Mouse (Mus musculus) intestine, postnatal 0 days (tissue): Measurements from ENCODE around the gene Sugt1. TPM values are rescaled to one million over a fixed set of nuclear protein-coding genes. Genes with fewer than 3 reads are reported as not detected.
A peak's percentile ranks its signal among the peaks of the same experiment; 100 is the strongest.

ENCODE experiments used
- ATAC-seq: fragments of 200-750 bp; cut with Nextera tagmentation; 2 replicates; pipeline ENCODE4 v1.8.0; 2017; ENCODE audit warnings: mild to moderate bottlenecking, moderate TSS enrichment, moderate library complexity
- H3K27ac ChIP-seq: fragments of 300-500 bp; sonication (generic); 2 replicates; pipeline ENCODE4 v1.5.1; 2014; ENCODE audit warnings: mild to moderate bottlenecking, low read depth, low read length, moderate library complexity
- H3K27me3 ChIP-seq: fragments of 300-500 bp; sonication (generic); replicated peaks from 2 replicates; pipeline ENCODE4 v1.6.1; 2014; ENCODE audit warnings: low read length, mixed read lengths; ENCODE audit not compliant: control insufficient read depth, insufficient read depth
- H3K36me3 ChIP-seq: fragments of 300-500 bp; sonication (generic); 2 replicates; pipeline ENCODE4 v1.6.1; 2014; ENCODE audit warnings: mild to moderate bottlenecking, moderate library complexity; ENCODE audit not compliant: control insufficient read depth, insufficient read depth
- H3K4me1 ChIP-seq: fragments of 300-500 bp; sonication (generic); replicated peaks from 2 replicates; pipeline ENCODE4 v1.6.1; 2014; ENCODE audit warnings: antibody characterized with exemption, low read length, mixed read lengths; ENCODE audit not compliant: control insufficient read depth, insufficient read depth
- H3K4me2 ChIP-seq: fragments of 300-500 bp; sonication (generic); replicated peaks from 2 replicates; pipeline ENCODE4 v1.6.1; 2014; ENCODE audit warnings: low read depth, mild to moderate bottlenecking, moderate library complexity
- H3K4me3 ChIP-seq: fragments of 300-500 bp; sonication (generic); 2 replicates; pipeline ENCODE4 v1.5.1; 2014; ENCODE audit warnings: low read depth, low read length
- H3K9ac ChIP-seq: fragments of 300-500 bp; sonication (generic); 2 replicates; pipeline ENCODE4 v1.6.1; 2014; ENCODE audit warnings: mild to moderate bottlenecking, low read depth, low read length
- H3K9me3 ChIP-seq: fragments of 300-500 bp; sonication (generic); 2 replicates; pipeline ENCODE4 v1.6.1; 2016; ENCODE audit warnings: mixed run types; ENCODE audit not compliant: control insufficient read depth
- CTCF ChIP-seq: sonication (generic); IDR thresholded peaks from 2 replicates; pipeline ENCODE4 v1.5.1; 2016; ENCODE audit warnings: low read depth, mild to moderate bottlenecking, control low read depth, antibody characterized with exemption, moderate library complexity
- WGBS: fragments of 180-500 bp; shearing (Covaris S2); extraction: QIAGEN DNeasy Blood & Tissue Kit; methylation state at CpG from one replicate; pipeline ENCODE4 v1.1.7; 2014; 5-methylcytosine and 5-hydroxymethylcytosine counted together
- polyA plus RNA-seq: library from polyadenylated mRNA; unstranded; fragments of >200 nt; fragmentation: Nextera tagmentation; extraction: Ambion mirVana; gene quantifications from 2 replicates; pipeline ENCODE4 v1.2.1, GENCODE M21; 2015

The Sugt1 gene
- polyA plus RNA-seq, 1 experiment from 2014 or later, result 81.3 TPM

DNA sequence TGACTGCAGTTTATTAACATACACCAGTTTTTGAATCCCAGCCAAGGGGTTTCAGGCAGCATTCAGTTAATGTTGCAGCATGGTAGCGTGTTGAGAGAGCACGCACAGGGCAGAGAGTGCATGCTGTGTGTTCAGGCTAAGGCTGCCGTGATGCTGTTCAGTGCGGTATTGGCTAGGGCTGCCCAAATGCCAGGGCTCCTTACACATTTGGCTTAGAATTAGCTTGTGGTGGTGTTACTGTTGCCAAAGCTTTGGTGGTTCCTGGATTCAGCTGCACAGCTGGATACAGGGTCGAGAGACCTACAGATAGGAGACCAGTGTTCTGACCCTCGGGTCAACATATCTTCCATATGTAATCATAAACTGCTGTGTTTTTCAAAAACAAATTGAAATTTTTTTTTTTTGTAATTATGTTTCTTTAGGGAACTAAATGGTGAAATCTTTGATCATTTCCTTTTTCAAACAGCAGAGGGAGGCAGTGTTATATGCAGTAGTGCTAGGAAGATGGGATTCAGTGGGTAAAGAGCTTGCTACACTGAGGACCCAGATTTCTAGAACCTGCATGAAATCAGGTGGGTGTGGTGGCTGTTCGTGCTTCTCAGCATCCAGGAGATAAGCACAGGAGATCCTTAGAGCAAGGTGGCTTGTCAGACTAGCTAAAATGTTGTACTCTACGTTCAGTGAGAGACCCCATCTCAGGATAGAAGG, 29.8 kb downstream of the Sugt1 start:
- Histone ChIP-seq H3K27ac (no peak overlapping the region), H3K4me1 (no peaks in the 10 kb centered on the region), H3K4me3 (no peak overlapping the region), H3K9me3 (no peaks in the 10 kb centered on the region), H3K27me3 (no peaks in the 10 kb centered on the region), H3K36me3 (peaks cover 52% of the 10 kb centered on the region), H3K9ac (no peak overlapping the region), H3K4me2 (no peak overlapping the region)
- peak; percentile 71 for TF ChIP-seq CTCF
- 83% methylated on average over 8 of the region's 8 CpGs for WGBS
- ATAC-seq, result no peak

- no peak for ATAC-seq
- TF ChIP-seq CTCF, result no peak
- 93% methylated on average over 7 of the region's 7 CpGs for WGBS
These were observed 32.3 kb downstream of the Sugt1 start for GRCm38 (mm10) chr14:79619802-79620201.

DNA sequence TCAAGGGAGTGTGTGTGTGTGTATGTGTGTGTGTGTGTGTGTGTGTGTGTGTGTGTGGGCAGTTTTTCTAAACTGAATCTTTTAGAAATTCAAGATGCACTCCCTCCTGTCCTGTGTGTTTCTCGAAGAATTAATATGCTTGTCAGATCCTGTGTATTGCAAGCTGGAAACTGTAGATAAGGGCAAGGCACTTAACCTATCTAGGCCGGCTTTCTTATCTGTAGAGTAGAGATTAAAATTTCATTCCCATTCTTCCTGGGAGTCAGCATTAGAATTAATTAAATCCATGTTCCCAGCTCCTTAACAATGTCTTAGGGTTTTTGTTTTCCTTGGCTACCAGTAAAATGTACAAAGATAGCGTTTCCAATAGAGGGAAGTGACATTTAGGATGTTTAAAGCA, 33.7 kb downstream of the Sugt1 start:
- Histone ChIP-seq H3K4me3 (no peak overlapping the region), H3K4me2 (no peak overlapping the region), H3K9me3 (no peaks in the 10 kb centered on the region), H3K27ac (no peak overlapping the region), H3K27me3 (no peaks in the 10 kb centered on the region), H3K4me1 (no peaks in the 10 kb centered on the region), H3K9ac (no peak overlapping the region), H3K36me3 (peaks cover 40% of the 10 kb centered on the region)
- 50% methylated on average over 3 of the region's 3 CpGs for WGBS
- ATAC-seq, result no peak
- no peak for TF ChIP-seq CTCF

More at GRCm38 (mm10) chr14:79619802-79620201, 32.3 kb downstream of the Sugt1 start:
- Histone ChIP-seq H3K4me2 (no peak overlapping the region), H3K27ac (no peak overlapping the region), H3K27me3 (no peaks in the 10 kb centered on the region), H3K4me1 (no peaks in the 10 kb centered on the region), H3K4me3 (no peak overlapping the region), H3K9ac (no peak overlapping the region), H3K9me3 (no peaks in the 10 kb centered on the region), H3K36me3 (peaks cover 33% of the 10 kb centered on the region)

- 85% methylated on average over 6 of the region's 6 CpGs for WGBS
- Histone ChIP-seq H3K36me3 (peaks cover 8% of the 10 kb centered on the region; the same call in 1 of the 2 replicates), H3K27ac (no peak overlapping the region), H3K4me1 (no peaks in the 10 kb centered on the region), H3K9ac (no peak overlapping the region), H3K9me3 (no peaks in the 10 kb centered on the region), H3K4me3 (no peak overlapping the region), H3K27me3 (no peaks in the 10 kb centered on the region), H3K4me2 (no peak overlapping the region)
- ATAC-seq, result no peak
- no peak for TF ChIP-seq CTCF
These were observed 44.8 kb downstream of the Sugt1 start for GRCm38 (mm10) chr14:79632330-79632729.

- ATAC-seq, result no peak
- Histone ChIP-seq H3K36me3 (peaks cover under 1% of the 10 kb centered on the region; the same call in 1 of the 2 replicates), H3K9ac (no peak overlapping the region), H3K27ac (no peak overlapping the region), H3K9me3 (no peaks in the 10 kb centered on the region), H3K27me3 (no peaks in the 10 kb centered on the region), H3K4me1 (no peaks in the 10 kb centered on the region), H3K4me2 (no peak overlapping the region), H3K4me3 (no peak overlapping the region)
- no peak for TF ChIP-seq CTCF
- 88% methylated on average over 2 of the region's 2 CpGs for WGBS
These were observed 45.7 kb downstream of the Sugt1 start for GRCm38 (mm10) chr14:79633196-79633595.

DNA sequence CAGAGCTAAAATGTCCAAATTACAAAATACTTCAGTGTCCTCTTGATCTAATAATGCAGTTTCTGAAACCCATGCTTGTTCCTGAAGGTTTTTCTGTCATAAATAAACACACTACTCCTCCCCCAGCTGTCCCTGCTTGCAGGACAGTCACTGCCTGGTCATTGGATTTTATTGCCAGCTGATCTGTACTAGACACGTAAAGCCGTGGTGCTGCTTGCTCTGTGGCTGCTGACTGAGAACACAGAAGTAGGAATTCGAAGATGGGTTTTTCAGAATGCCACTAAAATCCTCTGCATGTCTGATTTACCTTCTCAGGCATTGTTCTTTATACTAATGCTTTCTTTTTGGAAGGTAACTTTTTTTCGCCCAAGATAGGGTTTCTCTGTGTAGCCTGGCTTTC, 49.3 kb downstream of the Sugt1 start:
- Histone ChIP-seq H3K9me3 (no peaks in the 10 kb centered on the region), H3K27me3 (no peaks in the 10 kb centered on the region), H3K27ac (no peak overlapping the region), H3K4me2 (no peak overlapping the region), H3K4me3 (no peak overlapping the region), H3K4me1 (no peaks in the 10 kb centered on the region), H3K36me3 (no peaks in the 10 kb centered on the region), H3K9ac (no peak overlapping the region)
- WGBS, result 54% methylated on average over 4 of the region's 4 CpGs
- no peak for ATAC-seq
- TF ChIP-seq CTCF, result no peak
